Mouse (Mus musculus) thymus, adult 2 months (tissue): ENCODE results near the gene Map4k4.

Experiments used
- CTCF ChIP-seq: fragments of 200-500 bp; IDR thresholded peaks from 2 replicates; pipeline ENCODE4 v1.5.1; 2012; ENCODE audit warnings: mild to moderate bottlenecking, control low read depth, low read length, moderate library complexity, borderline replicate concordance; ENCODE audit not compliant: control insufficient read depth, poor library complexity, insufficient read depth; ENCODE audit errors: extremely low read depth
- POLR2A ChIP-seq: fragments of 200-500 bp; IDR thresholded peaks from 2 replicates; pipeline ENCODE4 v1.6.1; 2012; ENCODE audit warnings: mild to moderate bottlenecking, low read length, control low read depth, moderate library complexity; ENCODE audit not compliant: control insufficient read depth, poor library complexity, insufficient read depth; ENCODE audit errors: extremely low read depth

DNA sequence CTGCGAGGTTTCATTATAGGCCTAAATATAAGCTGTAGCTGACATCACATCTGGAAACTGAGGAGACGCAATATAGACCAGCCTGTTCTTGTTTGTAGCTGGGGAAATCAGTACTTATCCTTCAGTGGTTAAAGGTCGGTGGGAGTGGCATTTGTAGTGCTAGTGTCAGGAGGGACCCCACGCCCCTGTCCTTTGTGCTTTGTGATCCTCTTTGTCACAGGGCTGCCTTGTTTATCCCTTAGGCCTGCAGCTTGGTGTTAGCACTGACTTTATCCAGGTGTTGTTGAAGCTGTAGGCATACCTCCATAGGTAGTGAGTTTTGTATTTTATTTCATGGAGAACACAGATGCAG is 44.2 kb downstream of the Map4k4 start:
- TF ChIP-seq CTCF (no peak), POLR2A (no peak)
